Mouse (Mus musculus) frontal cortex, postnatal 36 days (tissue): ENCODE results near the gene Fgfr2.

Source experiments
- DNase-seq, 2 experiments: peaks; one replicate each; pipeline ENCODE4 v3.0.0; 2022; ENCODE audit warnings: low spot score in 2 of 2

The Fgfr2 gene

GRCm38 (mm10) chr7:132775922-132776321, 347.2 kb downstream of the Fgfr2 start:
- no peak for DNase-seq

DNA sequence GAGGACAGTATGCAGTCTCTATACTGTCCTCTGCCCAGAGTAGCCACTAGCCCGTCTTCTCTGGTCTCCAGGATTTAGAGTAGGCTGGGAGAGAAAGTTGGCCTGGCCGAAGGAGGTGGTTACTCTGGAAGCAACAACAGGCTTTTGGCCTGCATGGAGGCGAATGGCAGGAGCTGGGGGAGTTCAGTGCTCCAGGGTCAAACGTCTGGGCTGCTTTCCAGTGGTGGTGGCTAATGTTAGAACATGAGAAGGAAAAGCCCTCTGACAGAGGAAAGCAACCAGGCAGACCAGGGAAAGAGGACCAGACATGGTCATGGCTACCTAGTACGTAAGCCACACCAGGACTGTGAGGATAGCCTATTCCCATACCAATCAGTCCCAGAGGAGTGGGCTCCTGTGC, 347.8 kb downstream of the Fgfr2 start:
- no peak for DNase-seq

DNA sequence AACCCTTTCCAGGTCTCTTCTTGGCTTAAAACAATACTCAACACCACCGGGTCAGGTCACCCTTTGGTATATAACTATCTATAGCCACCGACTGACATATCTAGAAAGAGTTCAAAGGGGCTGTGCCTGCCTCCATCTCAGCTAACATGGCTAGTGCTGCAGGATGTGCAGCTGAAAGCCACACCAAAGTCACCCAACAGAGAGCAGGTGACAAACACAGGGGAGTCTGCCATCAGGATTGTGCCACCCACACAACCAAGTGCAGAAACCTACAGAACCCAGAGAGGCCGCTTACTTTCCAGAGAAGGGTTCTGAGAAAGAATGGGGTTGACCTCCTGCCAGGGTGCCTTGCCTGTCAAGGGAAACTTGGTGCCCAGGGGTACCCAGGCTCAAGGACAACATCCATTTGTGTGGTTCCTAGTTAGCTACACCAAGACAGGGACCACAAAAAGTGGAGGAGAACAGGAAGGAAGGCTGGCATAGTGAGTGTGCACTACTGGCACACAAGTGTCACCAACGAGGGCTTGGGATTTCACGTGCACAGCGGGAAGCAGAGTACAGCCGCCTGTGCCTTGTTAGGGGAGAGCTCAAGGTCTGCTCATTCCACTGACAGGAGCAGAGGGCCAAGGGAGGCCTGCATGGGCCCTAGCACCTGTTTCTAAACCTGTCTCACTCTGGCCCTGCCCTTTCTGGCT, 350.0 kb downstream of the Fgfr2 start:
- DNase-seq: no peak

GRCm38 (mm10) chr7:132772440-132772839, 350.7 kb downstream of the Fgfr2 start:
- no peak for DNase-seq

DNA sequence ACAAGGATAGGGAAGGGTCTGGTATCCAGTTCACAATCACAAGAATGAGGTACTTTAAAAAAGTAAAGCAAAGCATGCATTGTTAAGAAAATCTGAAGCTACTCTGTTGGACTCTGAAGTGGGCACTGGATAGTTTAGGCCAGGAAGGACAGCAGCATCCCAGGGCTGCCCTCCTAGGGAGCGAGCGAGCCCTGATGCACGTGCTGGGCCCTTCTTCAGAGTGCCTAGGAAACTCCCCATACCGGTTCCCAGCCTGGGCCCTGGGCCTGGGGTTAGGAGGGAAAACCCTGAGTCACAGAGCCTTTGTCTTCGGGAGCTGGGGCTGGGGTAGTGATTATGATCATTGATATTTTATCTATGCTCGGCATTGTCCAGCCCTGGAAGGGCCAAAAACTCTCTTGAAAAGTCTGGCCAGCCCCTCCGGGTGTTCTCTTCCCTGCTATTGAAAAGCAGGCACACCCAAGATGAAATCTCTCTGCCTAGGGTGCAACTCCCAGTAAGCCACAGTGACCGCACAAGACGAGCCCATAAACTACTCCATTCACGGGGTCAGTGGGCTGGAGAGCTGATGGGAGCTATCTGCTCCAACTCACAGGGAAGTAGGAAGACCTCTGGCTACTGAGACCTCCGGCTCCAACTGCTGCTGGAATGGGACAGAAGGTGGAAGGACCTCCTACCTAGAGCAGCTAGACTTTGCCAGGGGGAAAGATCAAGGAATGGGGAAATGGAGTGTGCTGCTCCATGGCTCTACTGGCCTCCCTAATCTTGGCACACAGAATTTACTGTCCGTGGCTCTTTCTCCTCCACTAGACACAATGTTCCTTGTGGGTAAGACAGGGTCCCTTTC, 354.4 kb downstream of the Fgfr2 start:
- DNase-seq: no peak

GRCm38 (mm10) chr7:132767999-132768370, 355.2 kb downstream of the Fgfr2 start:
- DNase-seq: no peak

GRCm38 (mm10) chr7:132767233-132767998, 355.7 kb downstream of the Fgfr2 start:
- no peak for DNase-seq

- no peak for DNase-seq
These were observed 356.8 kb downstream of the Fgfr2 start for GRCm38 (mm10) chr7:132766235-132766871.

DNA sequence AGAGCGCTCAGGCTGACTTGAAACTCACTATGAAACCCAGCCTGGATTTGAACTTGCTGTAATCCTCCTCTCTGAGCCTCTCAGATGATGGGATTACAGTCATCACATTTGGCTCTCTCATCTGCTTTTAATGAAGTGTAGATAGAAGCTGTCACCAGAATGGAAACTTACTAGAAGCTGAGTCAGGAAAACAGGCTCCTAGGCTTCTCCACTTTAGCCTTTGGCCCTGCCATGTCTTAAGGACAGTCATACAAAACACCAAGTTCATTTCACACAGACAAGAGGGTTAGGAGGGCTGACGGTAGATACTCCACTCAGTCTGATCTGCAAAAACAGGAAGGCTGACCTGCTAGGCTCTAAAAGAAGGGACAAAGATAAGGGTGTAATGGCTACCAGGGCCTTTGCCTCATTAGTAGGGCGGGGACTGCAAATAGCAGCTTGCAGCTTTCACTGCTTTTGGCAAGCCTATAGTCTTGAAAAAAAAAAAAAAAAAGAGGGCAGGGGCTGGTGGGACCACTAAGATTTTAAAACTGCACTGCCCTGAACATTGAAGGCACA, 357.4 kb downstream of the Fgfr2 start:
- DNase-seq: no peak

DNA sequence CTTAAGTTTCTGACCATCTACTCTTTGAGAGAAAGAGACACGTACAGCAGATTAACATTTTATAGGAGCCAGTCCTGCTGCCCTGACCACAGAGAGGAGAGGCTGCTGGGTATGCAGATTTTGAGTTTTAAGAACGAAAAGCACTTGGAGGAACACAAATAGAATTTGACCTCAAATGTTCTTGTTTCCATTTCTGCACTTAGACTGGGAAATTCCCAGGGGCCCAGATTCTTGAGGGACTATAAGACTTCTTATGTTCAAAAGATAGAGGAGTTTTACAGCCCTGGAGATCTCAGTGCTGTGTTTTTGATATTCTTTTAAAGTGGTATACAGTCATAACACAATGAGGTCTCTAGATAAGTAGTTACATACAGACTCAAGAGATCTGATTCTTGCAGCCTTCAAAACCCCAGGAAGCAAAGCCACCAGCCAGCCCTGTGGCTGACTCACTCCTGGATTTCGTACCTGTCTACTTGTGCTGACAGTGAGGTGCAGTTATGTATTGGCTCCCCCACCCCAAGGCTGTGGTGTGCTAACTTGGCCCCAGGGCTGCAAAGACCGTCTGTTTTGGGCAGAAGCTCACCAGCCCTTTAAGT, 358.2 kb downstream of the Fgfr2 start:
- DNase-seq: no peak

DNA sequence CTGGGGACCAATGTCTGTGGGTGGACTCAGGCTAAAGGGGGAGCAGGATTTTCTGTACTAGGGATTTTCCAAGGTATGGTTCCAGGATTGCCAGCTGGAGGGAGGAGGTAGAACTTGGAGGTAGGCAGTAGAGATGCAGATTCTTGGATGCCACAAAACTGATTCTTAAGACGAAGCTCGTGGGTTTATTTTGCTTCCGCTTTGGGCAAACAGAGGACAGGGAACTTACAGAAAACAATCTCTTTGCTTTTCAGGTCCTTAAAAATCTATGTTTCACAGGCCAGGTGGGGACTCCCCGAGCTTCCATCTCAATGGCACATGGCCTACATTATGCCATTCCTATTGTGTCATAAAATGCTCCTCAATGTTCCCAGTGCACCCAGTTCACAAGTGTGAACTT, 358.8 kb downstream of the Fgfr2 start:
- no peak for DNase-seq

DNA sequence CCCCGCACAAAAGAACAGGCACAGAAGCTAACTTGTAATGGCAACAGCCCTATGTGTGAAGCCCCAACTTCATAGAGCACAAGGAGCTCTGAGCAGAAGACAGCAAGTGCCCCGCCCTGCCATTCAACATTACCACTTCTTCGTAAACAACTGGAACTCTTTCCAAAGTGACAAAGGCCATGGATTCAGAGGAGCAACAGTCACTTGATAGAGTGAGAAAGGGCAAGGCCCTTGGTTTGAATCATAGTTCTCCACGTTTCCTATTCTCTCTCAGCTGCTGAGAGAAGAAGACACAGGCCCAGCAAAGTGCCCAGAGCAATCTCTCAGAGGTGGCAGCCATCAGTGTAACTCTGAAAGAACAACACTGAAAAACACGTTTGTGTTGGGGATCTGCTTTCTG, 359.2 kb downstream of the Fgfr2 start:
- DNase-seq: no peak

- DNase-seq: peak; percentile 68 to 78
These were observed 359.8 kb downstream of the Fgfr2 start for GRCm38 (mm10) chr7:132763351-132763750.

DNA sequence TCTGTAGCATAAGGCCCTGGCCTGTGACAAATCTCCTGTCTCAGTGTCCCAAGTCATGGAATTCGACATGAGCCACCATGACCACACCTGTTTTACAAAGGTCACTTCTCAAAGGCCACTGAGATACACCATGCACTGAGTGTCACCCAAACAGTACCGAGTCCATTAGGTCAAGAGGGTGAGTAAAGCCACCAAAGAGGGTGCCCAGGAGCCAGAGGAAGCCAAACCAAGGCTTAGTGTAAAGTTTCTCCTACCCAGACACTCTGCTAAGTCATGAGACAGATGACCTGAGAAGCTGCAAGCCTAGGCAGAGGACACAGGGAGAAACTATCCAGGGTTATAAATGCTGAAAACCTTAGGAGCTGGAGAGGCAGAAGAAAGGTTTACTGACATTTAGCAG, 361.7 kb downstream of the Fgfr2 start:
- no peak for DNase-seq

DNA sequence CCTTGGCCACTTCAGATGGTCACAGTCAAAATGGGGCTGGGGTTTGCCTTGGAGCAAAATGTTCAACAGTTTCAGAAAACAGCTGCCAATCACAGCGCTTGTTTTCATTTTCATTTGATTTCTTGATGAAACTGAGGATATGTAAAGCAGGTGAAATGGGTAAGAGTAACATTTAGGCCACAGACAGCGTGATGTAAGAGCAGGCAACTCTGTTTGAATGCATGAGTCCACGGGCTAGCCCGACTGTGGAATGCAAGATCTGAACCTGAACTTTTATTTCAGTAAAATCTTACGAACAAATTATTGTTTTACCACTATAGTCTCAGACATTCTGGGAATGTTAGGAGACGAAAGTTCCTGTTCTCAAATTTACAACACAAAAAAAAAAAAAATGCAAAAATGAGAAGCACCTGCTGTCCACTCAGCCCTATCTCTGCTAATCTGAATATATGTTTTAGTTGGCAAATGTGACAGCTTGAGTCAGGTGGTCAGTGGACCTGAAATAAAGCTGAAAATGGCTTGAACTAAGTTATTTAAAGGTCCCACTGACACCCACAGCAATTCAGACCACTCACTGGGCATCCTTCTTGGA, 362.5 kb downstream of the Fgfr2 start:
- DNase-seq: no peak

DNA sequence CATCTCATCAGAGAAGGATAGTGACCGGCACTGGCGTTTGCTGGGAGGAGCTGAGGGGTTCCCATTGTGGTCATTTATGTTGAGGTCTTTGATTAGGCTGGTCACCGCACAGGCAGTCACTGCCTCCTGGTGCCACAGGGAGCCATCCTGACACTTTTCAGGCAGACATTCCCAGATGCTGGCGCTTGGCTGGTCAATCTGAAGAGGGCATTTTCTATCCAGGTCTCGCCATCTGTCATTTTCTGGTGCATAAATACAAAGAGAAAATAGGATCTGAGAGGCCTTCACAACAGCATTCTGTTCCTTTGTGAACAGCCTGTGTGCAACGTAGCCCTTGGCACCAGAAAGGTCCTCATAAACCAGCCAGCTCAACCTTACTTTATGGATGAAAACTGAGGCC, 363.2 kb downstream of the Fgfr2 start:
- DNase-seq: no peak

DNA sequence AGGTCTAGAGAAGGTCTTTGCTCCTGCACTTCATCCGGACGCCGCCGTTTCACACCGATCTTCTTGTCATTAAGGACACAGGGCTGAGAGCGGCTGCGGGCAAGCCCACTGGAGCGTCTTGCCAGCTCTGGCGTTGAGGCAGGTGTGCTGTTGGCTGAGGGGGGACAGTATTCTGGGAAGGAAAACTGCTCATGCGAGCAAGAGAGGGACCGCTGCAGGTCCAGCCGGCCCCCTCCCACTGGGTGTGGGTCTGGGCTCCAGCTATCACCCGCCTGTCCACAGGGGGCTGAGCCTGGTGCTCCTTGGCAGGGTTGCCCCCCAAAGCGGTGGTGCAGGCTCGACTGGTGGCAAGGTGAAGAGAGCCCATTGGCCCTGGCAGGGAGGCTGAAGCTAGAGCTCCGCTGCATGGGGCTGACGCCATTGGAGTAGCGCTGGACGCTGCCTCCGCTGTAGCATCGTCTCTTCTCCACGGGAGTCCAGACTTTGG, 363.7 kb downstream of the Fgfr2 start:
- DNase-seq: no peak

DNA sequence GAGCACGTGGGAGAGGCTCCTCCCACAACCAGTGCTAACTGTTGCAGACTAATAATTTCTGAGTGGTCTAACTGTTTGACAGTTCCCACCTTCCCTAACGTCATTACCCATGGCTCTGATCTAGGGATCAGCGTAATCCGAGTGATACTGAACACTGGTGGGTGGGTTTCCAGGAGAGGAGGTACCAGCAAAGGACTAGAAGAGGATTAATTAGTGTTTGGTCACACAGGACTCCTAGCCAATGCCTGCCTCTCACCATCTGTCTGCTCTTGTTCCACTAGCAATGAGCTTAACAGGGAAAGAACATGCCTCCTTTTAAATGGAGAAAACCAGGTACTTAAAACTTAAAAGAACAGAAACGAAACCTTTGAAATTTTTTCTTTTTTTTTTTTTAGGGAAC, 364.3 kb downstream of the Fgfr2 start:
- no peak for DNase-seq

- DNase-seq: no peak
These were observed 366.8 kb downstream of the Fgfr2 start for GRCm38 (mm10) chr7:132756325-132756724.

- DNase-seq: no peak
These were observed 368.8 kb downstream of the Fgfr2 start for GRCm38 (mm10) chr7:132754389-132754750.
